ENCODE assay signal across 12 mouse cellular contexts in genomic region chr5:139407121-139407885, GRCm38 (mm10). TPM values are rescaled to one million over a fixed set of nuclear protein-coding genes. Genes with fewer than 3 reads are reported as not detected.
A peak's percentile ranks its signal among the peaks of the same experiment; 100 is the strongest.
DNase-seq lines count a peak whose midpoint lies in the region; ATAC-seq and TF ChIP-seq lines count a peak whose summit lies in the region.
"Had no signal": no experiment of that assay in that cellular context is flagged by ENCODE, and none has a peak within 500 bp of the region (broad histone marks: within the 10 kb centered on the region; RNA-seq: fewer than 3 reads in every experiment).

No protein-coding gene starts in this region.

- 85% methylated on average over 14 of the region's 14 CpGs for WGBS in hindbrain, embryonic 12.5 days
- WGBS in hindbrain, embryonic 11.5 days: 84% methylated on average over 14 of the region's 14 CpGs
- 77% methylated on average over 14 of the region's 14 CpGs for WGBS in hindbrain, postnatal 0 days

- no peaks in the 10 kb centered on the region for H3K27me3 ChIP-seq in hindbrain, embryonic 12.5 days
- no peaks in the 10 kb centered on the region for H3K27me3 ChIP-seq in hindbrain, embryonic 11.5 days (ENCODE audit: control insufficient read depth, insufficient read depth, low read length)
- no peaks in the 10 kb centered on the region for H3K27me3 ChIP-seq in hindbrain, postnatal 0 days (ENCODE audit: insufficient read depth, low read length)

- no peaks in the 10 kb centered on the region for H3K36me3 ChIP-seq in hindbrain, embryonic 12.5 days
- H3K36me3 ChIP-seq in hindbrain, embryonic 11.5 days (ENCODE audit: control insufficient read depth, insufficient read depth, low read length): no peaks in the 10 kb centered on the region
- no peaks in the 10 kb centered on the region for H3K36me3 ChIP-seq in hindbrain, postnatal 0 days (ENCODE audit: insufficient read depth, low read length)

- H3K9me3 ChIP-seq in hindbrain, embryonic 12.5 days (replicated peaks): no peaks in the 10 kb centered on the region
- no peaks in the 10 kb centered on the region for H3K9me3 ChIP-seq in hindbrain, embryonic 11.5 days (ENCODE audit: control insufficient read depth, low read length)
- H3K9me3 ChIP-seq in hindbrain, postnatal 0 days (ENCODE audit: low read length): no peaks in the 10 kb centered on the region

- no peak for DNase-seq in hindbrain, embryonic 11.5 days (ENCODE audit: low spot score)
- DNase-seq in 3T3-L1 (ENCODE audit: low read depth, low spot score) (peak; percentile 31), MN1 (ENCODE audit: low spot score) (peak; percentile 54)
- peak; percentile 31 for DNase-seq in hindbrain, postnatal 0 days (ENCODE audit: low spot score)
- no peak for DNase-seq in frontal cortex, adult 2 months (ENCODE audit: extremely low spot score in 1 of 2, low spot score in 1 of 2)
- no peak for DNase-seq in cerebellum, adult 11 months
- no peak for DNase-seq in left cerebral cortex, adult 8-10 months (ENCODE audit: low spot score in 2 of 2)
- DNase-seq: kidney, postnatal 36 days had no signal

- no peak for TF ChIP-seq CTCF in hindbrain, postnatal 0 days (IDR thresholded peaks at IDR 0.05; ENCODE audit: low read depth)

- H3K27ac ChIP-seq in hindbrain, embryonic 12.5 days: peak overlapping the region; percentile 7; the same call in 1 of the 2 replicates
- no peak overlapping the region for H3K27ac ChIP-seq in hindbrain, embryonic 11.5 days (ENCODE audit: low read depth, low read length)
- no peak overlapping the region for H3K27ac ChIP-seq in hindbrain, postnatal 0 days

- no peak overlapping the region for H3K4me3 ChIP-seq in hindbrain, embryonic 12.5 days
- no peak overlapping the region for H3K4me3 ChIP-seq in hindbrain, embryonic 11.5 days (ENCODE audit: low read depth, low read length)
- H3K4me3 ChIP-seq in hindbrain, postnatal 0 days (ENCODE audit: low read length): no peak overlapping the region

- H3K4me2 ChIP-seq in hindbrain, embryonic 12.5 days (replicated peaks): no peak overlapping the region
- no peak overlapping the region for H3K4me2 ChIP-seq in hindbrain, embryonic 11.5 days (replicated peaks; ENCODE audit: low read depth, low read length)
- no peak overlapping the region for H3K4me2 ChIP-seq in hindbrain, postnatal 0 days (ENCODE audit: low read depth, low read length)
- H3K4me2 ChIP-seq: midbrain, embryonic 11.5 days had no signal

- peaks cover 27% of the 10 kb centered on the region for H3K4me1 ChIP-seq in hindbrain, embryonic 12.5 days
- H3K4me1 ChIP-seq in hindbrain, embryonic 11.5 days (replicated peaks; ENCODE audit: control insufficient read depth, insufficient read depth, low read length): no peaks in the 10 kb centered on the region
- H3K4me1 ChIP-seq in hindbrain, postnatal 0 days (ENCODE audit: insufficient read depth, low read length): 0 out of 2 replicates have a peak, but pooled peaks cover 5% of the 10 kb centered on the region

- no peak for ATAC-seq in hindbrain, embryonic 12.5 days (ENCODE audit: low FRiP score)
- ATAC-seq in hindbrain, embryonic 11.5 days (ENCODE audit: low FRiP score): no peak
- ATAC-seq in hindbrain, postnatal 0 days: no peak

- H3K9ac ChIP-seq in hindbrain, embryonic 12.5 days: 0 out of 2 replicates have a peak overlapping the region, but pooled peaks have one; percentile 23
- no peak overlapping the region for H3K9ac ChIP-seq in hindbrain, embryonic 11.5 days (ENCODE audit: low read depth, low read length)
- no peak overlapping the region for H3K9ac ChIP-seq in hindbrain, postnatal 0 days (replicated peaks; ENCODE audit: low read length)

RNA-seq across cellular contexts. Expression of gene C130050O18Rik, which starts 2.2 kb away (rescaled TPM):
- polyA plus RNA-seq in hindbrain, embryonic 12.5 days (2016; fragmentation: Nextera tagmentation; extraction: Ambion mirVana): 0.45 and 0.90 TPM in 2 replicates
- 0.11 and 0.32 TPM in 2 replicates for polyA plus RNA-seq in hindbrain, embryonic 11.5 days (2014; fragmentation: Nextera tagmentation; extraction: Ambion mirVana)
- 1.1 TPM in 1 of 2 replicates, not detected in the other for total RNA-seq in hindbrain, postnatal 0 days (2014; rRNA removed)
- polyA plus RNA-seq in hindbrain, postnatal 0 days (2015; fragmentation: Nextera tagmentation; extraction: Ambion mirVana): 0.34 TPM in 1 of 2 replicates, not detected in the other
- 0.42 and 0.44 TPM in 2 replicates for polyA plus RNA-seq in frontal cortex, adult 2 months (2012; rRNA removed)
- total RNA-seq in left cerebral cortex, adult 8-10 months (2022): 1 to 10 TPM in 1 of 4 experiments, under 1 TPM in 3; 0.32 to 1.5 (median 0.70) TPM

RNA-seq across cellular contexts. Expression of gene Gper1, which starts 15.6 kb away (rescaled TPM):
- polyA plus RNA-seq in hindbrain, embryonic 12.5 days (2016; fragmentation: Nextera tagmentation; extraction: Ambion mirVana): 5.0 TPM in 2 replicates
- polyA plus RNA-seq in hindbrain, embryonic 11.5 days (2014; fragmentation: Nextera tagmentation; extraction: Ambion mirVana): 2.0 and 2.4 TPM in 2 replicates
- 5.8 and 9.6 TPM in 2 replicates for total RNA-seq in hindbrain, postnatal 0 days (2014; rRNA removed)
- 5.6 and 6.2 TPM in 2 replicates for polyA plus RNA-seq in hindbrain, postnatal 0 days (2015; fragmentation: Nextera tagmentation; extraction: Ambion mirVana)
- polyA plus RNA-seq in frontal cortex, adult 2 months (2012; rRNA removed): 4.7 and 5.7 TPM in 2 replicates
- 1 to 10 TPM; 2.5 to 3.7 (median 3.3) TPM for total RNA-seq in left cerebral cortex, adult 8-10 months (2022)

RNA-seq across cellular contexts. Expression of gene Gpr146, which starts 29.8 kb away (rescaled TPM):
- polyA plus RNA-seq in hindbrain, embryonic 12.5 days (2016; fragmentation: Nextera tagmentation; extraction: Ambion mirVana): 1.8 and 2.4 TPM in 2 replicates
- 1.8 TPM in 2 replicates for polyA plus RNA-seq in hindbrain, embryonic 11.5 days (2014; fragmentation: Nextera tagmentation; extraction: Ambion mirVana)
- 8.1 and 10.1 TPM in 2 replicates for total RNA-seq in hindbrain, postnatal 0 days (2014; rRNA removed)
- 3.7 and 4.4 TPM in 2 replicates for polyA plus RNA-seq in hindbrain, postnatal 0 days (2015; fragmentation: Nextera tagmentation; extraction: Ambion mirVana)
- 12.0 and 15.2 TPM in 2 replicates for polyA plus RNA-seq in frontal cortex, adult 2 months (2012; rRNA removed)
- total RNA-seq in left cerebral cortex, adult 8-10 months (2022): 10 to 100 TPM; 15.9 to 17.1 (median 16.4) TPM

RNA-seq across cellular contexts. Expression of gene 3110082I17Rik, which starts 53.0 kb away (rescaled TPM):
- polyA plus RNA-seq in hindbrain, embryonic 12.5 days (2016; fragmentation: Nextera tagmentation; extraction: Ambion mirVana): 22.9 and 26.3 TPM in 2 replicates
- polyA plus RNA-seq in hindbrain, embryonic 11.5 days (2014; fragmentation: Nextera tagmentation; extraction: Ambion mirVana): 29.2 and 31.2 TPM in 2 replicates
- 6.1 and 12.8 TPM in 2 replicates for total RNA-seq in hindbrain, postnatal 0 days (2014; rRNA removed)
- 17.1 and 18.2 TPM in 2 replicates for polyA plus RNA-seq in hindbrain, postnatal 0 days (2015; fragmentation: Nextera tagmentation; extraction: Ambion mirVana)
- 13.6 and 14.7 TPM in 2 replicates for polyA plus RNA-seq in frontal cortex, adult 2 months (2012; rRNA removed)
- total RNA-seq in left cerebral cortex, adult 8-10 months (2022): 10 to 100 TPM; 12.6 to 16.6 (median 15.2) TPM

RNA-seq across cellular contexts. Expression of gene Cyp2w1, which starts 54.9 kb away (rescaled TPM):
- 0.41 and 0.46 TPM in 2 replicates for polyA plus RNA-seq in hindbrain, embryonic 12.5 days (2016; fragmentation: Nextera tagmentation; extraction: Ambion mirVana)
- not detected in 2 replicates for polyA plus RNA-seq in hindbrain, embryonic 11.5 days (2014; fragmentation: Nextera tagmentation; extraction: Ambion mirVana)
- total RNA-seq in hindbrain, postnatal 0 days (2014; rRNA removed): not detected in 2 replicates
- not detected in 2 replicates for polyA plus RNA-seq in hindbrain, postnatal 0 days (2015; fragmentation: Nextera tagmentation; extraction: Ambion mirVana)
- not detected in 2 replicates for polyA plus RNA-seq in frontal cortex, adult 2 months (2012; rRNA removed)
- total RNA-seq in left cerebral cortex, adult 8-10 months (2022): not detected
- total RNA-seq: MEL had no signal
- polyA plus RNA-seq: gonadal fat pad, adult 2 months; midbrain, embryonic 11.5 days had no signal

Comparison
In these comparisons a context has a peak if more than half of its experiments do, and no peak if none do; other contexts are left out.
1. DNase-seq: peak in 3T3-L1 (single experiment), MN1 (single experiment) and hindbrain, postnatal 0 days (single experiment); none in hindbrain, embryonic 11.5 days (single experiment), frontal cortex, adult 2 months (0 of 2), cerebellum, adult 11 months (single experiment) and left cerebral cortex, adult 8-10 months (0 of 2).